Mouse (Mus musculus): ENCODE results near the gene 1110059E24Rik.

1110059E24Rik gene

DNA sequence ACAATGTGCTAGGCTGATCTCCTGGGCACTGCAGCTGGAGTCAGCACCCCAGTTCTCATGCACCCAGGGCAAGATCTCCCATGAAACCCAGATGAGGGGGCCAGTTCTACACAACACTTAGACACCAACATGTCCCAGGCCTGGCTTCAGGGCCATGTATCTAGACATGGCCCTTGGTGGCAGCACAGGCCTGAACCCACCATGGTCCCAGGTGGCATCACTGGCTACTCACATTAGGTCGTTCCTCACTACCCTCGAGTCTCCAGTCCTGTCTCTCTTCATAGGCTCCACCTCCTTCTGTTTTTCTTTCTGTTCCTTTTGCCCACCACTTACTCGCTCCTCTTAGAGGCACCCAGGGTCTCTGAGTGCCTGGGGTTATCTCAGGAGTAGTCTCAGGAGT, 72.9 kb downstream of the 1110059E24Rik start:
- DNase-seq (ENCODE audit: extremely low read depth, insufficient read length, low spot score), result no peak

DNA sequence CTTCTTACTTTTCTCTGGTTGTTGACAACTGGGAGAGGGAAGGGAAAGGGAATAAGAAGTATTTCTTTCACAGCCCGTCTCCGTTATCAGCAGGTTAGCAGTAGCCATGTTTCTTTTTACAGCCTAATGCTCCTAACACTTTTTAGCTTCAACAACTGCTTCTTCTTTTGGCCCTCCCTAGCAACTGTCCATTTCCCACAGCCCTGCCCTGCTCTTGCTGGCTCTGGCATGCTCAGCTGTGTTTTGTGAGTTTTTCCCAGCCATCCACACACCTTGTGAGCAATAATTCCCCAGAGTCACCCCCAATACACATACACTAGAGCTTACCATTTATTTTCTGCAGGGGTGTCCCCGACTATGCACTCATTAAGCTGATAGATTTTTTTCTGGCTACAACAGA, 75.3 kb downstream of the 1110059E24Rik start:
- DNase-seq (ENCODE audit: extremely low read depth, insufficient read length, low spot score), result no peak

- DNase-seq (ENCODE audit: extremely low read depth, insufficient read length, low spot score), result no peak
Measured at GRCm38 (mm10) chr19:21571986-21572385, 80.8 kb downstream of the 1110059E24Rik start.

- DNase-seq (ENCODE audit: extremely low read depth, insufficient read length, low spot score), result peak; percentile 22
Measured at GRCm38 (mm10) chr19:21571223-21571980, 81.4 kb downstream of the 1110059E24Rik start.

DNA sequence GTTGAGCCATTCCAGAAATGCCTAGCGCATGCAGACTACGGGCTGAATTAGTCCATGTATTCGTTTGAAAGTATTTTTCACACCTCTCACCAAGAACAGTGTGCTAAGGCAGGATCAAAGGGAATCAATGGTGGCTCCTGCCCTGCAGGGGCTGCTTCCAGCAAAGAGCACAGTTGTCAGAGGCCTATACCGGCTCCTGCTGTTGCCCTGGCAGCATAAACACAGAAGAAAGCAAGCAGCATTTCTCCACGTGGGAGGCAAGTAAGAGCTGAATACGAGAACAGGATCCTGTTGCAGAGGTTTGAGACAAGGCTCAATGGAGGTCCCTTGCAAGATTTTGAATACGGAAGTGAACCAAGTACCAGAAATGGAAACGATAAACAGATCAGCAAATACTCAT, 82.0 kb downstream of the 1110059E24Rik start:
- no peak for DNase-seq (ENCODE audit: extremely low read depth, insufficient read length, low spot score)

DNA sequence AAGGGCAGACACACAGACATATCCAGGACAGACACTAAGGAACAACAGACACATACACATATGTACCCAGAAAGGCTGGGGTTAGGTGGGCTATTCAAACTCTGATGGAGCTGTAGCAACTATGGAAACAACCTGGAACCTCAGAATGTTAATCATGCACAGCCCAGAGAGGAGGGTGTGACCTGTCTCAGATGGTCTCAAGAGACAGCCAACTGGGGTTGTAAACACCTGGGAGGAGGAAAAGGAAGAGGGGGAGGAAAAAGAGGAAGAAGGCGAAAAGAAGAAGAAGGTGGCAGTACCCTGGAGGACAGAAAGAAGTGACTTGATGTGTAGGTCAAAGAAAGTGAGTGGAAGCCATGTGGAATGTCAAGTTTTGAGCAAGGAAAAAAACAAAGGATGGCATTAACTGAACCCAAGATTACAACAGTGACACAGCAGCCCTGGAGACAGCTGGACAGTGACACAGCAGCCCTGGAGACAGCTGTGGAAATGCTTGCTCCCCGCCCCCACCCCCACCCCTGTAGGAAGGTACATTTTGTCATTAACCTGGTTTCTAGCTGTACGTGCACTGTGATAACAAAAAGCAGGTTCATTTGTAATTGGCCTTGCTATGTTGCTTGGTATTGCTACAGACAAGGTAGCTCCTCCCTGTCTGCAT, 84.1 kb downstream of the 1110059E24Rik start:
- no peak for DNase-seq (ENCODE audit: extremely low read depth, insufficient read length, low spot score)

DNA sequence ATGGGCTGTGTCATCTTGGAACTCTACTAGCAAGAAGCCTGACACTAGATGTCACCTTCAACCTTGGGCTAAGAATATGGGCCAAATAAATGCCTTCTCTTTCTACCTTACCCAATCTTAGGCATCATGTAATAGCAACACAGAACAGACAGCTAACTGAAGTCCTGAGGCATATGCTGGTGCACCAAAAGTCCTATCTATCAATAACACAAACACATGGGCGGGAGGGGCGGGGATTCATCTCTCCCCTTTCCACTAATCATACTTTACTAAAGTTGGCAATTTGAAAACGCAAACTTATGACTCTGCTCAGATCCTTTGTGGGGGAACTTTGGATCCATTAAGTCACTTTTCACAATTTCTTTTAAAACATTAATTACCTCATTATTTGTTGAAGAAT, 84.8 kb downstream of the 1110059E24Rik start:
- DNase-seq (ENCODE audit: extremely low read depth, insufficient read length, low spot score), result no peak

- DNase-seq (ENCODE audit: extremely low read depth, insufficient read length, low spot score), result no peak
Measured at GRCm38 (mm10) chr19:21566484-21566883, 86.3 kb downstream of the 1110059E24Rik start.

DNA sequence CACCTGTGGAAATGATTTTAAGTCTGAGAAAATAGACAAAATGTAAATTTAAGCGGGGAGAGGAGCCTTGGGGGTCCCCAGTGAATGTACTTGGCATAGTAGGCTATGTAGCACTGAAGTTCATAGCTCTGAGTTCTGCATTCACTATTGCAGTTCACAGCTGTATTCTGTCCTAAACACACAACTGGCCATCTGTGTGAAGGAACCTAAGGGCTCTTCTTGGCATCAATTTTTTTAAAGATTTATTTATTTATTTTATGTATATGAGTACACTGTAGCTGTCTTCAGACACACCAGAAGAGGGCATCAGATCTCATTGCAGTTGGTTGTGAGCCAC, 88.3 kb downstream of the 1110059E24Rik start:
- no peak for DNase-seq (ENCODE audit: extremely low read depth, insufficient read length, low spot score)

GRCm38 (mm10) chr19:21563789-21564460, 88.9 kb downstream of the 1110059E24Rik start:
- DNase-seq (ENCODE audit: extremely low read depth, insufficient read length, low spot score), result peak; percentile 12

DNA sequence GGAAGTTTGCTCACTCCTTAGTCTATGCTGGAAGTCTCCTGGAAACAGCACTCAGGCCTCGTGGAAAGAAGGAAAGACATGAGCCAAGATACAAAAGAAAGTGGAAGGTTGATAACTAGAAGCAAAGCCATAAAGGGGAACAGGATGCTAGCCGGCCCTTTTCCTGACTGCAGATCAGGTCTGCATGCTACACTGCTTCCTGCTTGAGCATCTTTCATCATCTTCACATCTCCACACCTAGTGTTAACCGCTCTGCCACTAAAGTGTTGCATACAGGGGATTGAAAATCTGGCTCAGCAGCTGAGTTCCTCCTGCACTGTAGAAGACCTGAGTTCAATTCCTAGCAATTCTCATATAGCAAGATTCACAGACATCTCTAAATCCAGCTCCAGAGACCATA, 89.8 kb downstream of the 1110059E24Rik start:
- no peak for DNase-seq (ENCODE audit: extremely low read depth, insufficient read length, low spot score)

DNA sequence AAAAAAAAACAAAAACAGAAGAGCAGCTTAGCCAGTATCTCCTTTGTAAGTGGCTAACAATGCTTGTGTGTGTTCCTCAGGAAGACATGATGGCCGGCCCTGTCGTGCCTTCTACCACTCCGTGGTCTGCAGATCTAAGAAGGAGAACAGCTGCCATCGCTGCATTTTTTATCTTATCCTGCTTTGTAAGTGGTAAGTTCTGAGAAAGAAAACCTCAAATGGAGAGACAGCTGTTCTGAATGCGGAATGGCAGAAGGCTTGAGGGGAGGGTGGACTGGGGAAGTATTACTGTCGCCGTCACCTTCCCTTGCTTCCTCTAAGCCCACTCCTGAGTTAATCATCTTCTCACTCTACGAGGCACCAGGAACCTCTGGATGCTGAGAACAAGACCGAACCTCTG, 100.0 kb downstream of the 1110059E24Rik start:
- DNase-seq (ENCODE audit: extremely low read depth, insufficient read length, low spot score), result no peak

DNA sequence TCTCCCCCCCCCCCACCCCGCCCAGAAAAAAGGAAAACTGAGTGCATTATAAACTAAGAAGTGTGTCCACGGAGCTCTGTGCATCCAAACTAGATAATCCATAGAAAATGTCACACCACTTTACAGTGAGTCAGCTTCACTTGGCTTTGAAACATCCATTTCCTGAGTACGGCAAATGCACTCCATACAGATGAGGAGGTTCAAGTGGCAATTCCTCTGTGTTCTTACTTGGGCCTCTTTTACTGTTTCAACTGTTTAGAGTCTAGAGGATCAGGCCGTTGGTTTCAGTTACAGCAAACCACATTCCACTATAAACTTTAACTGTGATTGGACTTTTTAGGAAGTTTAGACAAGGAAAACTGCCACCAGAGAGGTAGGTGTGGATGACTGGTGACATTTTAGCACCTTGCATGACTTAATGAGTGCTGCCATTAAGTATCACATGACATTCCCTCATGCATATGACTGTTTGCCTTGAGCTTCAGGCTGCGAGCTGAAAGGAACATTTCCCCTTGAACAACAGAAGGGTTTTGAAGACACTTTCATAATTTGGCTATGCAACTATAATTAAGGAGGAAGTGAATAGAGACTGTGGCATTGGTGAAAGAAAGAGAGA, 100.7 kb downstream of the 1110059E24Rik start:
- DNase-seq (ENCODE audit: extremely low read depth, insufficient read length, low spot score), result no peak

DNA sequence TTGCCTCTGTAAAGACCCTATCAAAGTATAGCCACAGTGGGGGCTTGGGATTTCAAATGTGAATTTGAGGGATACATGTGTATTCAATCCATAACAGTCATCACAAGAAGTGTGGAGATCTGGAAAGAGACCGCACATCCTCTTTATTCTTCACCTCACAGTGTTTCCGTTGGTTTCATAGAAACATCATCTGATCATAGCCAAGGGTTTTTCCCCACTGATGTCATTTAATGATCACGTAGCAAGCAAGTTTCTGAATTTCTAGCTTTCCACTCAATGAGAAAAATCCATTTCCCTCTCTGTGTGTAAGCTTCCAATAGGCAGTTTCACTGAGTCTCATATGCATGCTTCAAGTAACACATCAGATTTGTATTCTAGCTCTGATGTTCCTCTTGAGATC, 103.1 kb downstream of the 1110059E24Rik start:
- DNase-seq (ENCODE audit: extremely low read depth, insufficient read length, low spot score), result no peak

GRCm38 (mm10) chr19:21548947-21549346, 103.8 kb downstream of the 1110059E24Rik start:
- no peak for DNase-seq (ENCODE audit: extremely low read depth, insufficient read length, low spot score)

DNA sequence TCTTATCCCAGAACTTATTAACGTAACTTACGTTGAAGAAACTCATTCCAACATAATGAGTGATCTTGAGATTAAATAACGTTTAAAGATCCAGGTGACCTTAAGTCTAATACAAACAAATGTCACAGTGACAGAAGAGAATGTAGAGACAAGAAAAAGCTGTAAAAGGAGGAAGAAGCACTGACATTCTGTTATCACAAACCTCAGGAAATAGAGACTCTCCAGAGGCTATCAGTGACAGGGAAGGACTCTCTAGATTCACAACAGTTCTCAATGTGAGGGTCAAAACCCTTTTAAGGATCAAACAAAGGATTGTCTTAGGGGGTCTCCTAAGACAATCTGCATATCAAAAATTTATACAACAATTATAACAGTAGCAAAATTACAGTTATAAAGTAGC, 115.7 kb downstream of the 1110059E24Rik start:
- no peak for DNase-seq (ENCODE audit: extremely low read depth, insufficient read length, low spot score)

Data from 3134 (cell line).